Mouse (Mus musculus) bone marrow, adult 2 months (tissue): ENCODE measurements around the gene Lcor.

Experiments used
- CTCF ChIP-seq: fragments of 200-500 bp; IDR thresholded peaks from 2 replicates; pipeline ENCODE4 v1.5.1; 2011; ENCODE audit warnings: low read length, control low read depth; ENCODE audit not compliant: control insufficient read depth, insufficient read depth
- POLR2A ChIP-seq: fragments of 200-500 bp; IDR thresholded peaks from 2 replicates; pipeline ENCODE4 v1.6.1; 2011; ENCODE audit warnings: low read depth, mild to moderate bottlenecking, control low read depth, low read length, borderline replicate concordance; ENCODE audit not compliant: control insufficient read depth

- TF ChIP-seq CTCF (no peak), POLR2A (no peak)
These were observed 36.7 kb downstream of the Lcor start for GRCm38 (mm10) chr19:41519121-41519520.
